Mouse (Mus musculus) liver, embryonic 11.5 days (tissue): ENCODE results near the gene Mzf1. TPM values are rescaled to one million over a fixed set of nuclear protein-coding genes. Genes with fewer than 3 reads are reported as not detected.

Experiments used
- ATAC-seq: fragments of 200-750 bp; cut with Nextera tagmentation; replicated peaks from 2 replicates; pipeline ENCODE4 v1.8.0; 2017; ENCODE audit warnings: moderate number of reproducible peaks, mild to moderate bottlenecking, moderate TSS enrichment, moderate library complexity; ENCODE audit not compliant: low FRiP score
- DNase-seq: peaks from one replicate; pipeline ENCODE4 v3.0.0-alpha.2; 2017; ENCODE audit warnings: low spot score
- H3K27ac ChIP-seq: fragments of 300-500 bp; sonication (generic); 2 replicates; pipeline ENCODE4 v1.5.1; 2014; ENCODE audit warnings: mild to moderate bottlenecking, low read depth, low read length, control low read depth
- H3K27me3 ChIP-seq: fragments of 300-500 bp; sonication (generic); replicated peaks from 2 replicates; pipeline ENCODE4 v1.6.1; 2014; ENCODE audit warnings: low read length, mixed read lengths; ENCODE audit not compliant: control insufficient read depth, insufficient read depth
- H3K36me3 ChIP-seq: fragments of 300-500 bp; sonication (generic); 2 replicates; pipeline ENCODE4 v1.6.1; 2014; ENCODE audit warnings: mild to moderate bottlenecking, low read length, moderate library complexity, mixed read lengths; ENCODE audit not compliant: control insufficient read depth, insufficient read depth
- H3K4me1 ChIP-seq: fragments of 300-500 bp; sonication (generic); replicated peaks from 2 replicates; pipeline ENCODE4 v1.6.1; 2014; ENCODE audit warnings: low read length, mixed read lengths; ENCODE audit not compliant: control insufficient read depth, insufficient read depth
- H3K4me2 ChIP-seq: fragments of 300-500 bp; sonication (generic); 2 replicates; pipeline ENCODE4 v1.6.1; 2014; ENCODE audit warnings: mild to moderate bottlenecking, control low read depth, moderate library complexity
- H3K4me3 ChIP-seq: fragments of 300-500 bp; sonication (generic); 2 replicates; pipeline ENCODE4 v1.5.1; 2014; ENCODE audit warnings: low read depth, low read length, control low read depth
- H3K9ac ChIP-seq: fragments of 300-500 bp; sonication (generic); 2 replicates; pipeline ENCODE4 v1.6.1; 2014; ENCODE audit warnings: low read depth, low read length, control low read depth
- H3K9me3 ChIP-seq: fragments of 300-500 bp; sonication (generic); 2 replicates; pipeline ENCODE4 v1.6.1; 2016; ENCODE audit warnings: low read length, inconsistent platforms, mixed read lengths; ENCODE audit not compliant: control insufficient read depth
- WGBS: fragments of 180-500 bp; shearing (Covaris S2); extraction: QIAGEN DNeasy Blood & Tissue Kit; methylation state at CpG from one replicate; pipeline ENCODE4 v1.1.7; 2014; 5-methylcytosine and 5-hydroxymethylcytosine counted together
- polyA plus RNA-seq: library from polyadenylated mRNA; unstranded; fragments of >200 nt; fragmentation: Nextera tagmentation; extraction: Ambion mirVana; gene quantifications from 2 replicates; pipeline ENCODE4 v1.2.1, GENCODE M21; 2014

Mzf1 gene
- polyA plus RNA-seq, 1 experiment from 2014 or later, result 1.6 TPM

DNA sequence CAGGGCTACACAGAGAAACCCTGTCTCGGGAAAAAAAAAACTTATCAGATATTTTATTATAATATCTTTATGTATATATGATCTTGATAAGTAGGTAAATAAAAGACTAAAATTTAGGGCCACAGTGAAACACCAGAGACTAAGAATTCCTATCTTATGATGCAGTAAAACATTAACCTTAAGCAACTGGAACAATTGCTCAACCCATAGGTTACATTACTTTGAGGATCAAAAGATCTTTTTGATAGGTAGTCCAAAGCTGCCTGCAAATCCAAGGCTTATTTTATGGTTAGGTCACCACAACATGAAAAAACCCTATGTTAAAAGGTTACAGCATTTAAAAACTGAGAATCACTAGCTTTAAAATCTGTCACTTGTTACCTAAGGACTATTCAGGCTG is 53.0 kb downstream of the Mzf1 start:
- ATAC-seq (no peak), DNase-seq (no peak)
- H3K27me3 ChIP-seq, result no peaks in the 10 kb centered on the region
- H3K4me2 ChIP-seq, result no peak overlapping the region
- H3K36me3 ChIP-seq, result peaks cover 14% of the 10 kb centered on the region; the same call in 1 of the 2 replicates
- H3K4me3 ChIP-seq, result no peak overlapping the region
- H3K9me3 ChIP-seq, result no peaks in the 10 kb centered on the region
- no peak overlapping the region for H3K27ac ChIP-seq
- H3K4me1 ChIP-seq, result no peaks in the 10 kb centered on the region
- no peak overlapping the region for H3K9ac ChIP-seq
- WGBS, result 58% methylated on average over 1 of the region's 1 CpGs

DNA sequence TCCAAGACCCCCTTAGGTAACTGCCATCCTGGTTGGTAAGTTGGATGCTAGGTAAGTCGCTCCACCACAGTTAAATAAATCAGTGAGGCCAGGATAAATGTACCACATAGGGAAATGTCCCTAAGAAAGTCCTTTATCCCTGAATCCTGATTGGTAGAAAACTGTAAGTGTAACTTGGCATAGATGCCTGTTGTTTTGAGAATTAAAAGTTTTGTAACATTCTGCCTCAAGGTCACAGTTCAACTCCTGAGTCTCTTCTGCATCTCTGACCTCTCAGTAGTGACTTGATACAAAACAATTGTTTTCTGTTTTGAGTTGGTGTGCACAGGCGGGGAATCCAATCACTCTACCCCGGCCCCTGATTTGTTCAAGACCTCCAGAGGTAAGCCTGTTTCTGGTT is 55.7 kb downstream of the Mzf1 start, which contains the start of gene Trim28:
Gene Trim28 (plus strand): TSS at position 264 of the 400 bp plus-strand sequence.
- 84% methylated on average over 3 of the region's 3 CpGs for WGBS
- H3K9ac ChIP-seq, result no peak within 1 kb of the TSS
- H3K27ac ChIP-seq, result no peak within 1 kb of the TSS
- H3K36me3 ChIP-seq, result no peaks in the 10 kb centered on the region
- no peak within 1 kb of the TSS for H3K4me2 ChIP-seq
- no peaks in the 10 kb centered on the region for H3K27me3 ChIP-seq
- DNase-seq (no peak), ATAC-seq (no peak)
- H3K9me3 ChIP-seq, result no peaks in the 10 kb centered on the region
- no peak within 1 kb of the TSS for H3K4me3 ChIP-seq
- H3K4me1 ChIP-seq, result no peaks in the 10 kb centered on the region

GRCm38 (mm10) chr7:12998053-12998452 is 56.5 kb downstream of the Mzf1 start, which contains the start of gene Slc27a5:
Slc27a5 (minus strand) TSS chr7:12998192.
- 0 out of 2 replicates have a peak, but pooled peaks have one; percentile 29 for ATAC-seq
- no peaks in the 10 kb centered on the region for H3K9me3 ChIP-seq
- no peak within 1 kb of the TSS for H3K4me3 ChIP-seq
- H3K4me2 ChIP-seq, result no peak within 1 kb of the TSS
- DNase-seq, result no peak
- H3K27me3 ChIP-seq, result no peaks in the 10 kb centered on the region
- no peak within 1 kb of the TSS for H3K9ac ChIP-seq
- no peaks in the 10 kb centered on the region for H3K4me1 ChIP-seq
- no peaks in the 10 kb centered on the region for H3K36me3 ChIP-seq
- no peak within 1 kb of the TSS for H3K27ac ChIP-seq
- WGBS, result 68% methylated on average over 5 of the region's 5 CpGs

GRCm38 (mm10) chr7:12997230-12997629 is 57.3 kb downstream of the Mzf1 start:
- WGBS, result 65% methylated on average over 5 of the region's 5 CpGs
- no peak for DNase-seq

GRCm38 (mm10) chr7:12995862-12996261 is 58.7 kb downstream of the Mzf1 start:
- ATAC-seq, result no peak
- Histone ChIP-seq H3K4me1 (no peaks in the 10 kb centered on the region), H3K27me3 (no peaks in the 10 kb centered on the region), H3K27ac (no peak overlapping the region), H3K36me3 (no peaks in the 10 kb centered on the region), H3K9ac (no peak overlapping the region), H3K4me2 (no peak overlapping the region), H3K9me3 (no peaks in the 10 kb centered on the region), H3K4me3 (no peak overlapping the region)
- DNase-seq, result no peak

More at GRCm38 (mm10) chr7:12997230-12997629, 57.3 kb downstream of the Mzf1 start:
- ATAC-seq, result no peak
- Histone ChIP-seq H3K4me3 (no peak overlapping the region), H3K4me2 (no peak overlapping the region), H3K9ac (no peak overlapping the region), H3K27ac (no peak overlapping the region), H3K9me3 (no peaks in the 10 kb centered on the region), H3K4me1 (no peaks in the 10 kb centered on the region), H3K27me3 (no peaks in the 10 kb centered on the region), H3K36me3 (no peaks in the 10 kb centered on the region)

DNA sequence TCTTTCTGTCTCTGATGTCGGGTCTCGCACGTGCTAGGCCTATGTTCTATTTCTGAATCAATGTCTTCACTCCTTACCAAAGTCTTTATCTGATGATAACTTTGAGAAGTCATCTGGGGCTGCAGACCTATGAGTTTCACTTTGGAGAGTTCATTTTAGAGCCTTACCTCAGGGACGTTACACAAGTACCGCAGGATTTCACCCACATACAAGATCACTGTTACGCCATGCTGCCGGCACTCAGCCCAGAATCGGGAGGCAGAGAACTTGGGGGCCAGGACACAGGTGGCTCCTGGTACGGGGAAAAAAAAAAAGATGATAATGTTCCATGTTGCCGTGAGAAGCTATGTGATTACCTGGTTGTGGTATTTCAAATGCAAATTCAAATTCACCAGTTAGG is 61.4 kb downstream of the Mzf1 start:
- no peaks in the 10 kb centered on the region for H3K36me3 ChIP-seq
- H3K27me3 ChIP-seq, result no peaks in the 10 kb centered on the region
- ATAC-seq (no peak), DNase-seq (no peak)
- H3K27ac ChIP-seq, result no peak overlapping the region
- H3K4me1 ChIP-seq, result peaks cover 2% of the 10 kb centered on the region
- no peak overlapping the region for H3K4me3 ChIP-seq
- 83% methylated on average over 10 of the region's 10 CpGs for WGBS
- H3K4me2 ChIP-seq, result no peak overlapping the region
- H3K9ac ChIP-seq, result no peak overlapping the region
- no peaks in the 10 kb centered on the region for H3K9me3 ChIP-seq

Other genes with a start within 250 kb of the Mzf1 start
- 7.9 and 9.8 TPM in 2 replicates for gene Zfp329, start 235.9 kb downstream of the Mzf1 start, polyA plus RNA-seq
- 27.5 and 27.9 TPM in 2 replicates for gene Zfp110, start 220.0 kb downstream of the Mzf1 start, polyA plus RNA-seq
- gene Zfp128, start 173.6 kb downstream of the Mzf1 start, polyA plus RNA-seq, result 2.2 and 2.4 TPM in 2 replicates
- gene Zscan22, start 156.9 kb downstream of the Mzf1 start, polyA plus RNA-seq, result 14.4 and 16.4 TPM in 2 replicates
- 1,276 and 1,341 TPM in 2 replicates for gene Rps5, start 132.5 kb downstream of the Mzf1 start, polyA plus RNA-seq
- 0.38 and 0.81 TPM in 2 replicates for gene Rnf225, start 127.3 kb downstream of the Mzf1 start, polyA plus RNA-seq
- 6.6 and 7.7 TPM in 2 replicates for gene Zfp324, start 88.9 kb downstream of the Mzf1 start, polyA plus RNA-seq
- gene Zfp446, start 76.9 kb downstream of the Mzf1 start, polyA plus RNA-seq, result 6.9 and 7.0 TPM in 2 replicates
- gene Slc27a5, start 56.6 kb downstream of the Mzf1 start, polyA plus RNA-seq, result 0.52 and 1.1 TPM in 2 replicates
- 339 and 346 TPM in 2 replicates for gene Trim28, start 55.6 kb downstream of the Mzf1 start, polyA plus RNA-seq
- gene Zbtb45, start 44.7 kb downstream of the Mzf1 start, polyA plus RNA-seq, result 27.5 and 27.9 TPM in 2 replicates
- gene Chmp2a, start 20.0 kb downstream of the Mzf1 start, polyA plus RNA-seq, result 134 and 142 TPM in 2 replicates
- gene Ube2m, start 16.5 kb downstream of the Mzf1 start, polyA plus RNA-seq, result 178 and 183 TPM in 2 replicates
- not detected in 2 replicates for gene Vmn1r85, start 40.4 kb upstream of the Mzf1 start, polyA plus RNA-seq
- not detected in 2 replicates for gene Vmn1r86, start 65.2 kb upstream of the Mzf1 start, polyA plus RNA-seq
- gene Vmn1r87, start 85.4 kb upstream of the Mzf1 start, polyA plus RNA-seq, result not detected in 2 replicates
- gene Vmn1r88, start 104.8 kb upstream of the Mzf1 start, polyA plus RNA-seq, result 0.03 TPM in 1 of 2 replicates, not detected in the other
- not detected in 2 replicates for gene Vmn1r89, start 158.3 kb upstream of the Mzf1 start, polyA plus RNA-seq
- gene Lig1, start 222.5 kb upstream of the Mzf1 start, polyA plus RNA-seq, result 171 and 177 TPM in 2 replicates
- 2.9 and 4.0 TPM in 2 replicates for gene Zswim9, start 224.0 kb upstream of the Mzf1 start, polyA plus RNA-seq